Mouse (Mus musculus): ENCODE measurements at regions not wholly inside any gene's neighbourhood (a gene's known extent, or its start where the extent isn't known, plus 50 kb on each side); places are given as distances from the start of the nearest gene placed in this dataset.
A peak's percentile ranks its signal among the peaks of the same experiment; 100 is the strongest.

DNA sequence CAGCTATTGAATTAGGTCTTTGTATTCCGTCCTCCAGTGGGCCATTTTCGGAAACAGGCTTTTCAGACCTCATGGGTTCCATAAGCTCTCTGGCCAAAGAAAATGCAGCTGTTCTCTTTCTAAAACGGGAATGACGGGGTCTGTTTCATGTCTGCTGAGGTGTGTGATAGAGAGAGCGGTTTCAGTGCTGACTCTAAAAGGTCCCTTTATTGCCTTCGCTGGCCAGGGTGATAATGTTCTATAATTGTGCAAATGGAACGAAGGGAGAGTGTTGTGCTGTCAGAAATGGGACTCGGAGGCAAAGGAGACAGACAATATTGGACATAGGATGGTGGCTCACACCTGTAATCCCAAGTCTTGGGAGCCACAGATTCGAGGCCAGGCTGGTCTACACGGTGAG is 53.5 kb upstream of the Osbpl8 start:
- no peak for DNase-seq (ENCODE audit: low read depth, low spot score)

DNA sequence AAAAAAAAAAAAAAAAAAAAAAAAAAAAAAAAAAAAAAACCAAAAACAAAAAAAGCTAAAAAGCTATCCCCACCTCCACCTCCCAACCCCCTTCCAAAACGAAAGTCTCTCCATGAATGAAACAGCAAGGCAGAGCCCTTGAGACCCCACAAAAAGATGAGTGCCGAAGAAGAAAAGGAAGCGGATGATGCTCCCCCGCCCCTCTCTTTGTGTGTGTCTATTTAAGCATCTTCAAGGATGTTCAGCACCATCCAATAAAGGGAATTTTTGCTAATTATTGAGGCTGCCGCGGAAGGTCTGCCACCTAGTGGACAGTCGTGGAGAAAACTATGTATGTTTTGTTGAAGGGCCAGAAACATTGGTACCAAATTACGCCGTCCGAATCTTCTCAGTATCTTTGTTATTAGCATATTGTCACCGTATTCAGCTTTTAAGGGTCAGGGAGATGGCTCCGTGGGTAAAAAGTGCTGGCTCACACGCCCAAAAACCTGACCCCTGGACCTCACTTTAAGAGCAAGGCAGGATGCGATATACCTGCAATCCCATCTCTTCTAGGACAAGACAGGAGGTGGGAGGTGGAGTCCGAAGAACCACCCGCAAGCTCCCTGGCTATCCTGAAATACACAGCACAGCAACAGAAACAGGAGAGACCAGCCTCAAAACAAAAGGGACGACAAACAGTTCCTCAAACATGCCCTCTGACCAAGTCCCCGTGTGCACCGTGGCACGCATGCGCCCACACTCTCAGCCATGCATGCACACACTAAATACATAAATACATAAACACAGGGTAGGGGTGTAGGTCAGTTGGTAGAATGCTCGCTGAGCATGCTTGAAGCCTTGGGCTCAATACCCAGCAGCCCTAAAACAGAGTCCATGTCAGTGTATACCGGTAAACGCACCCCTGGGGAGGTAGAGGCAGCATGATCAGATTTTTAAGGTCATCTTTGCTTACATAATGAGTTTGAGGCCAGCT is 55.6 kb upstream of the Osbpl8 start:
- no peak for DNase-seq (ENCODE audit: low read depth, low spot score)

DNA sequence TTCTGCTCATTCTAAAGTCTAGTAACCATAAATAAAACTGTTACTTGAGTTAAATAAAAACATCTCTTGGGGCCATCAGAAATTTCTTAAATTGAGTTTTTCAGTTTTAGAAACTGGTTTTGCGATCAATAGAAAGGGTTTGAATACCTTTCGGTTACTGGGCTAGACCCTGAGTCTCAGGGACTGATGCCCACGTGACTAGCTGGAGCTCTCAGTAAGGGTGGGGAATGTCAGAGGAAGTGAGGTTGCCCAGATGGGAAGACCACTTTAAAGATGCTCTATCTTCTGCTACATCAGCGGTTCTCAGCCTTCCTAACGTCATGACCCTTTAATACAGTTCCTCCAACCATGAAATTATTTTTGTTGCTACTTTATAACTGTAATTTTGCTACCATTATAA is 56.7 kb upstream of the Osbpl8 start:
- DNase-seq (ENCODE audit: low read depth, low spot score) = no peak

GRCm38 (mm10) chr10:111107387-111107786 is 57.2 kb upstream of the Osbpl8 start:
- DNase-seq (ENCODE audit: low read depth, low spot score) = peak; percentile 27

- no peak for DNase-seq (ENCODE audit: low read depth, low spot score)
Observed at GRCm38 (mm10) chr10:111106411-111106810, 58.1 kb upstream of the Osbpl8 start.

- DNase-seq (ENCODE audit: low read depth, low spot score) = no peak
Observed at GRCm38 (mm10) chr10:111105662-111106061, 58.9 kb upstream of the Osbpl8 start.

DNA sequence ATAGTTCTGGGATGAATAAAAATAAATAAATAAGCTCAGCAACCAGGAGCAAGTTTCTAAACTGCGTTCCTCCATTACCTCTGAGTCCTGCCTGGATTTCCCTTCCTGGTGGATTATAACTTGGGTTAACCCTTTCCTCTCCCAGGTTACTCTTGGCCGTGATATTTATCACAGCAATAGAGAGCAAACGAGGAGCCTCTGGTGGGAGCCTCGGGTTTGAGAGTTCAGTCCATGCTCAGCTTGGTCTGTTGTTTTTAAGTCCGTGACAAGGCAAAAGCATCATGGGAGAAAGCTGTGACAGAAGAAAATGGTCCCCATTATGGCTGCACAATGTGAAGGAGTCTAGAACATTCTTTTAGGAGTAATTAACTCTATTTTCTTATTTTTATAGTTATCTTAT is 61.0 kb upstream of the Osbpl8 start:
- DNase-seq (ENCODE audit: low read depth, low spot score) = no peak

GRCm38 (mm10) chr10:111103086-111103485 is 61.5 kb upstream of the Osbpl8 start:
- peak; percentile 37 for DNase-seq (ENCODE audit: low read depth, low spot score)

DNA sequence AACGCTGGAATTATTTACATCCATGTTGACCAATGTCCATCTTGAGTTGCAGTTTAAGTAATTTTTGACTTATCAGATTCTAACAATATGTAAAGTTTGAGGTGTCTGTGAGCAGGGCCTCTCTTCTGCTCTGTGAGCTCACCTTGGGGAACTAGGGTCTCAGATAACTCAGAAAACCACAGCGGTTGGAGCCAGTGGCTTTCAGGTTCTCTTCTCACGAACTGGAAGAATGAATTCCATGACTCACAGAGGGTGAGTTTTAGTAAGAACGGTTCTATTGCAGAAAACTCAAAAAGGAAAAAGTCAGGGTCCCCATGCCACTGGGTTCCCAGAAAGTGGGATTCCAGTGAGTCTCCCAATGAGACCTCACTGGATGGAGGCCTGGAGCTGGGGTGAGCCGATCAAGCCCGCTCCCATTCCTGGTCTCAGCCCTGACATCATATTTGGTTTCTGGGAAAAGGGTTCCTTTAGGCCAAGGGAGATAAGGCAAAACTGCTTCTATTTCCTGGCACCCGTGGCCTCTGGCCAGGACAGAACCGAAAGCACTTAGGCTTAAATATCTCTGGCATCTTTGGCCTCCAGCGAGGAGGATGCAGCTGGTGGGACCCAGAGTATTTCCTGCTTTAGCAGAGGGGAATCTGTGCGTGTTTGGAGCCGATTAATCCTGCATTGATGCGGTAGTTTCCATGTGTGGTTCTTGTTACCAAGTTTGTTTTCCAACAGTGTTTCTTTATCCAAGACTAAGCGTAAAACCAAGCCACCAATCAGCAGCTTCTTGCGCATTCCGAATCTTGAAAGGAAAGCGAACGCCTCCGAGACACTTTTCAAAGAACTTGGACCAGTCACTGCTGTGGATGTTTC is 62.4 kb upstream of the Osbpl8 start:
- DNase-seq (ENCODE audit: low read depth, low spot score) = peak; percentile 43

DNA sequence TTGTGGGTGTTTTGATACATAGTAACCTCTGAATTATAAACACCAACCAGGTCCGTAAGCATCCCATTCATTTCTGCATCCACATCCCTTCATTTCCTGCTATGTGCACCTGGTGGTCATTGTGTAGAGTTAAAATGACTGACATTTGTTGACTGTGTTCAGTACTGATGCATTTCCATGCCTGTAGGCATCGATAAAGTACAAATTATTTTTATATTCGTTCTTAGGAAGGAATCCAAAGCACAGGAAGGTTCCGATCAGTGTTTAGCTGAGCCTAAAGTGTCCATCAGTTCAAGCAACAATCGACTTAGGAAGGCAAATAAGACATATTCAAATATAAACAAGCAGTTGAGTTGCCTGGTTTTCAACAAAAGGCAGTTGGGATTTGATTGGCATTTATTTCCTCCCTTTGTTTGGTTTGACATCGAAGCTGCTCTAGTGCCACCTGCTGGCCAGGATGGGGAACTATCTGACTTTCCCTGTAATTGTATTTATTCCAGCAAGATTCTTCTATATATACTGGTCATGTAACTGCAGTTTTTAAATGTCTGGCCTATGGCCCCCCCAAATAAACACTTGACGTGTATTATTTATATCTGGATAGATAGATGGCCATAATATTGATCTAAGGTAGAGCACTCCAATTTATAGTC is 64.6 kb upstream of the Osbpl8 start:
- DNase-seq (ENCODE audit: low read depth, low spot score) = peak; percentile 56

DNA sequence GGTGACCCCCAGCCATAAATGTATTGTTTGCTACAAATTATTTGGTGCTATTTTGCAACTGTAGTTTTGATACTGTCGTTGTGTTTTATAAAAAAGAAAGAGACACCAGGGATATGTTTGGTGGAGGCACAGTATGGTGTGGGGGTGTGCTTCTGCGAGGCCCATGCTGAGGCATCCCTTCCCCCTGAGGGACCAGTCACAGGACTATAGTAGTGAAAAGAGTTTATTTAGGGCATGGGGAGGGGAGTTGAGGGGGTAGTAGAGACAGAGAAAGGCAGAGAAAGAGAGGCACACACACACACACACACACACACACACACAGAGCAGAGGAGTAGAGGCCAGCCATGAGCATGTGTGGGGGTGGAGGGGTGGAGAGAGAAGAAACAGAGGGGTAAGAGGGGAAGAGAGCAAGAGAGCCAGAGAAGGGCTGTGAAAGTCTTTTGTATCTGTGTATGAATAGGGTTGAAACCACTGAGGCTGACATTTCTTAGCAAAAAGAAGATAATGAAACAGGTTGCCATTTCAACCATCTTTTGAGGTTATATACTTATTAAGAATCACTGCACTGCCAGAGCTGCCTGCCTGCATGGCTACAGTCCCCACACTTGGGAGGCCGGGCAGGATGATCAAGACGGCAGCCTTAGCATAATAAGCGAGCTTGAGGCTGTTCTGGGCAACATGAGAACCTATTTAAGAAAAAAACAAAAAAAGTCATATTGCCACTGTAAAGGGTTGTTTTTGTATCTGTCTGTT is 65.3 kb upstream of the Osbpl8 start:
- DNase-seq (ENCODE audit: low read depth, low spot score) = no peak

DNA sequence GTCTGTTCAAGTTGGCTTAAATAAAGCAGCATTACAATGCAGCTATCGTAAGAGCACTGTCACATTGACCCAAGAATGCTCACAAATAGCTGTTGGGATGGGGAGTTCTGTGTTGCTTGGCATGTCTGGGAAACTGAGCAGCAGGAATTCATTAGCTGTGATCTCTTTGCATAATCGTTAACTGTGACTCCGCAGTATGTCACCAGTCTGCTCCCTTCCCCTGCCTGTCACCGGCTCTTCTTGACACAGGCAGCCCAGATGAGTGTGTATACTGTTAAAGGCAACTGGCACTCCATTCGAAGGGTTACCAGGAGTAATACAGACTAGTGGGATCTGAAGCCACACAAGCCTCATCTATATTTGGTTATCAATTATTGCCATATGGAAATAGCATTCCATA is 67.3 kb upstream of the Osbpl8 start:
- no peak for DNase-seq (ENCODE audit: low read depth, low spot score)

DNA sequence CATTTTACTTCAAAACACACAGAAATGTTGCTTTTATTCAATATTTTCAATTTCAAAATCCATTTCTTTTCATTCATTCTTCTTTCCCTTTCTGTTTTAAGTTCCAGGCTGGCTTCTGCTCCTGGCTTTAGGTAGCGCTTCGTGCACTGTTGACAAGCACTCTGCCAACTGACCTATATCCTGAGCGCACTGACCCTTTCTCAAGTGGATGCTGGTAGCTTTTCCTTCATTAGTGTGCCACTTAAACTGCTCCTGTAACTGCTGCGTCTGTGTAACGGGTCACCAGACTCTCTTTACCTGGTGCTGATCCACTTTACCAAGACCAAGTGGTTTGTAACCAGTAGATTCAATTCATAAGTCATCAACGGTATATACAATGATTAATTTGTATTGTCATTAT is 67.7 kb upstream of the Osbpl8 start:
- DNase-seq (ENCODE audit: low read depth, low spot score) = no peak

DNA sequence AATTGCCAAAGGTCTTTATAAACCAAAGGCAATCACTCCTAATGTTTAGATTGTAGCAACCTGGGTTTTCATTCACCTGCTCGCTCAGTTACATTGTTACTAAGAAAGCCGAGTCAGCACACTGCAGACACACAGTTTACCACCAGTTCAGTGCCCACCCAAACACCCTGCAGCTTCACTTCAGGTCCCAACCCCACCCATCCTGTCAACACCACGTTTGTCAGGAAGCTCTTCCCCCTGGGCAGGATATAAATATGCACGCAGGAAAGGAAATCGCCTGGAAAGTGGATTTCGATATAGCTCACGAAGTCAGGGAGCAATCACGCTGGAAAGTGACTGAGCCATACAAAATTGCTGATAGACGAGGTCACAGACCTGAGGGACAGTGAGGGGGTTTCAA is 70.1 kb upstream of the Osbpl8 start:
- no peak for DNase-seq (ENCODE audit: low read depth, low spot score)

- no peak for DNase-seq (ENCODE audit: low read depth, low spot score)
Observed at GRCm38 (mm10) chr10:111089382-111089781, 75.2 kb upstream of the Osbpl8 start.

DNA sequence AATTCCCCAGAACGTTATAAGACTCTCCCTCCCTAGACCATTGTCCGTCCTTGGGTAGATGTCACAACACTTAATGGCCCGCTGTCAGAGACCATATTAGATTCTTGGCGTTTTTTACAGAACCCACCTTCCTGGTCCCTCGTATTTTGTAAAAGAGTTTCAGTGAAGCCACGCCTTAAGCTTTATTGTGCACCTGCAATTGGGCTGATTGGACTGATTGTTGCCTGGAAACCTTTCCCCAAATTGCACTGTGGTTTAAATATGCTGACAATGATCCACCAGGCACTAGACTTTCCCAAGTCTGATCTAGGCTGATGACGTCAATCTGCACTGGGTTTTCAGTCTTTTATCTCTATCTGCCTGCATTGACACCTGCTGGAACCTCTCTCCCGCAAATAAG is 75.6 kb upstream of the Zdhhc17 start:
- no peak for DNase-seq (ENCODE audit: low read depth, low spot score)

DNA sequence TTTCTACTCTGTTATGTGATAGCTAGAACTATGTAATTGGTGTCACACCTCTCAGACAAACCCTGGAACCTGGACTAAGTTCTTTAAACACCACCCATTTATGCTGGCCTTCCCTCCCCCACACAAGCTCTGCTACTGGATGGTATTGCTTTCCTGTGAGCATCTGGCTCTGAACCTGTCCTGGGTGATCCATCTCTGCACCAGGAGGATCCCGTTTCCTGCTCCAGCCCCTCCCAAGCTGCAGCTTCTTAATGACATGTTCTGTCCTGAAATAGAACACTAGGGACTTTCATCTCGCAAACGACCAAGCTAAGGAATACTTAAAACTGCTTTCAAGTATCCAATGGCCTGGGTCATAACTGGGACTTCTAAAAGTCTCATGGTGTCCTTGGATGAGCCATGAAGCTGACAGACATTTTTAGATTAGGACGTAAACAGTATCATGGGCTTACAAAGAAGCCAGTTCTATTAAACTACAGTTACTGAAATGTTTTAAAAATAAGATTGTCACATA is 74.4 kb upstream of the Zdhhc17 start:
- peak; percentile 92 for DNase-seq (ENCODE audit: low read depth, low spot score)

GRCm38 (mm10) chr10:111083861-111084260 is 73.9 kb upstream of the Zdhhc17 start:
- DNase-seq (ENCODE audit: low read depth, low spot score) = no peak

- DNase-seq (ENCODE audit: low read depth, low spot score) = peak; percentile 45
Observed at GRCm38 (mm10) chr10:111083338-111083737, 73.4 kb upstream of the Zdhhc17 start.

- no peak for DNase-seq (ENCODE audit: low read depth, low spot score)
Observed at GRCm38 (mm10) chr10:111080322-111080721, 70.4 kb upstream of the Zdhhc17 start.

GRCm38 (mm10) chr10:111079051-111079450 is 69.1 kb upstream of the Zdhhc17 start:
- no peak for DNase-seq (ENCODE audit: low read depth, low spot score)

Data from skeletal muscle tissue, adult 2 months (tissue).